Mouse (Mus musculus) neutrophil, adult 65 days (primary cell): ENCODE results near the gene Guca1b. TPM values are rescaled to one million over a fixed set of nuclear protein-coding genes. Genes with fewer than 3 reads are reported as not detected.

Source experiments
- total RNA-seq: library from RNA; stranded (reverse); gene quantifications from 2 replicates; pipeline ENCODE4 v1.2.4, GENCODE M21; 2023

Guca1b gene
- not detected in 2 replicates for total RNA-seq

GRCm38 (mm10) chr17:47385145-47385544 is at the start of gene Guca1b:
Guca1b (plus strand) TSS chr17:47385393.

GRCm38 (mm10) chr17:47368401-47369086 is 16.6 kb upstream of the Guca1b start, which contains the start of gene Mrps10:
Mrps10 (plus strand) TSS chr17:47368887.

GRCm38 (mm10) chr17:47400451-47400850 is 15.3 kb downstream of the Guca1b start, which contains the start of gene Guca1a:
Guca1a (minus strand) TSS chr17:47400584.

GRCm38 (mm10) chr17:47436156-47436906 is 51.1 kb downstream of the Guca1b start, which contains the start of gene AI661453:
AI661453 (plus strand) TSS chr17:47436615.

GRCm38 (mm10) chr17:47436907-47437547 is 51.8 kb downstream of the Guca1b start, which contains the start of gene 1700001C19Rik:
1700001C19Rik (minus strand) TSS chr17:47437376.

Other genes starting within 250 kb of the Guca1b start
- 5.9 and 7.4 TPM in 2 replicates for gene Mrps10, start 16.5 kb upstream of the Guca1b start, total RNA-seq
- 2.8 and 3.6 TPM in 2 replicates for gene Guca1a, start 15.2 kb downstream of the Guca1b start, total RNA-seq
- 0.07 and 0.38 TPM in 2 replicates for gene AI661453, start 51.2 kb downstream of the Guca1b start, total RNA-seq
- gene 1700001C19Rik, start 52.0 kb downstream of the Guca1b start, total RNA-seq, result not detected in 2 replicates
- gene Taf8, start 116.9 kb downstream of the Guca1b start, total RNA-seq, result 38.8 and 61.1 TPM in 2 replicates
- gene Ccnd3, start 119.7 kb downstream of the Guca1b start, total RNA-seq, result 431 and 513 TPM in 2 replicates
- 7.3 and 8.3 TPM in 2 replicates for gene Bysl, start 226.1 kb downstream of the Guca1b start, total RNA-seq
- 70.7 and 108 TPM in 2 replicates for gene Med20, start 226.2 kb downstream of the Guca1b start, total RNA-seq
- 13.1 and 28.9 TPM in 2 replicates for gene Gm20517, start 226.2 kb downstream of the Guca1b start, total RNA-seq
- gene Usp49, start 245.3 kb downstream of the Guca1b start, total RNA-seq, result 8.6 and 19.5 TPM in 2 replicates